Mouse (Mus musculus): ENCODE data around the gene Vmn1r149. TPM values are rescaled to one million over a fixed set of nuclear protein-coding genes. Genes with fewer than 3 reads are reported as not detected.

The Vmn1r149 gene
- not detected for total RNA-seq (2023)

GRCm38 (mm10) chr7:22438129-22438528 lies at the start of gene Vmn1r149:
Gene Vmn1r149, minus strand, starts transcription at chr7:22438229.

GRCm38 (mm10) chr7:22463975-22464374 lies 25.9 kb upstream of the Vmn1r149 start, which contains the start of gene Gm10665:
Gene Gm10665, minus strand, starts transcription at chr7:22464075.

GRCm38 (mm10) chr7:22413283-22413682 lies 24.7 kb downstream of the Vmn1r149 start, which contains the start of gene Vmn1r148:
Gene Vmn1r148, plus strand, starts transcription at chr7:22413583.

Other genes with a start within 250 kb of the Vmn1r149 start
- gene Vmn1r143, start 248.9 kb downstream of the Vmn1r149 start, total RNA-seq (2023) = not detected
- gene Gm8653, start 237.0 kb downstream of the Vmn1r149 start, total RNA-seq (2023) = not detected
- gene Gm8453, start 208.7 kb downstream of the Vmn1r149 start, total RNA-seq (2023) = not detected
- gene Gm4187, start 108.5 kb downstream of the Vmn1r149 start, total RNA-seq (2023) = not detected
- gene Gm8660, start 67.2 kb downstream of the Vmn1r149 start, total RNA-seq (2023) = not detected
- not detected for gene Vmn1r148, start 24.6 kb downstream of the Vmn1r149 start, total RNA-seq (2023)
- gene Gm10665, start 25.8 kb upstream of the Vmn1r149 start, total RNA-seq (2023) = not detected
- not detected for gene Vmn1r151, start 61.4 kb upstream of the Vmn1r149 start, total RNA-seq (2023)
- gene Vmn1r152, start 84.7 kb upstream of the Vmn1r149 start, total RNA-seq (2023) = not detected
- not detected for gene Gm8677, start 96.7 kb upstream of the Vmn1r149 start, total RNA-seq (2023)
- gene Gm4201, start 127.1 kb upstream of the Vmn1r149 start, total RNA-seq (2023) = not detected
- not detected for gene Gm4565, start 149.9 kb upstream of the Vmn1r149 start, total RNA-seq (2023)
- not detected for gene Vmn1r155, start 219.8 kb upstream of the Vmn1r149 start, total RNA-seq (2023)